Mouse (Mus musculus): ENCODE measurements at regions not wholly inside any gene's neighbourhood (a gene's known extent, or its start where the extent isn't known, plus 50 kb on each side); places are given as distances from the start of the nearest gene placed in this dataset.

DNA sequence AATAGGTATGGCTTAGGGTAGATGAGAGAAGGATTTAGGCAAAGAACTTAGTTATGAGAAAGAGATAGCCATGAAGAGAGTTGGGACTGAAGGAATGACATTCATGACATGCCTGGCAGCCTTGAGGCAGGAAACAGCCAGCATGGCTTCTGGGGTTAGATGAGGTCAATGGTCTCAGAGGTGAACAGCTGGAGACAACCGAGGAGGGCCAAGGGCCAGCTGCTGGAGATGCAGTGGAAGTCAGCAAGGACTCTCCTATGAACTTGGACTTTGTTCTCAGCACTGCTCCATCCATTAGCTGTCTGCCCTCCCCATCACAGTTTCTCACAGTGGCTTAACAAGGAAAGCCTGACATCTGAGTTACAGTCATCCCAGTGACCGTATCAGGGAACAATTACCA, 151.9 kb upstream of the Bmper start:
- no peaks in the 10 kb centered on the region for H3K9me3 ChIP-seq (ENCODE audit: control insufficient read depth, low read length)
- ATAC-seq = no peak
- no peak overlapping the region for H3K4me3 ChIP-seq (replicated peaks; ENCODE audit: low read length)
- no peak overlapping the region for H3K27ac ChIP-seq (ENCODE audit: low read length)
- 75% methylated on average over 2 of the region's 2 CpGs for WGBS
- H3K36me3 ChIP-seq (ENCODE audit: control insufficient read depth, insufficient read depth) = no peaks in the 10 kb centered on the region
- no peak overlapping the region for H3K4me2 ChIP-seq (ENCODE audit: low read length)
- H3K9ac ChIP-seq (replicated peaks; ENCODE audit: low read depth, low read length) = no peak overlapping the region
- no peaks in the 10 kb centered on the region for H3K27me3 ChIP-seq (replicated peaks; ENCODE audit: control insufficient read depth, insufficient read depth, low read length)
- no peaks in the 10 kb centered on the region for H3K4me1 ChIP-seq (replicated peaks; ENCODE audit: control insufficient read depth, insufficient read depth, low read length)

DNA sequence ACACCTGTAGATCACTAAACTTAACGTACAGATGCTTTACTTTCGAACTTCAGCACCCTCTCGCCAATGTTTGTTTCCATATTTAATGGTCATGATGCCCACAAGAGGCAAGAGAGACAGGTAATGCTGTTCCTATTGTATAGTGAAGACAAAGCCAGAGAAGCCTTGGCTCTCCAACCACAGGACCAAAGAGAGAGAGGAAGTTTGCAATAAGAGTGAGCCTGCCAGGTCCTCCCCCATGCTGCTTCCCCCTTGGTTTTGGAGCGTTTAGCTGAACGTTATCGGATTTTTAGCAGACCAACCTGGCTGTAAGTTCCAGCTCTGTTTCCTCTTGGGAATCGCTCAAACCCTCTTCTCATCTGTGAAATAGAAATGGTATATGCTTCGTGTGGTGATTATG, 150.1 kb upstream of the Bmper start:
- no peak overlapping the region for H3K4me3 ChIP-seq (replicated peaks; ENCODE audit: low read length)
- no peak overlapping the region for H3K27ac ChIP-seq (ENCODE audit: low read length)
- no peak overlapping the region for H3K4me2 ChIP-seq (ENCODE audit: low read length)
- ATAC-seq = no peak
- H3K9ac ChIP-seq (replicated peaks; ENCODE audit: low read depth, low read length) = no peak overlapping the region
- H3K36me3 ChIP-seq (ENCODE audit: control insufficient read depth, insufficient read depth) = no peaks in the 10 kb centered on the region
- WGBS = 84% methylated on average over 8 of the region's 8 CpGs
- H3K27me3 ChIP-seq (replicated peaks; ENCODE audit: control insufficient read depth, insufficient read depth, low read length) = no peaks in the 10 kb centered on the region
- H3K4me1 ChIP-seq (replicated peaks; ENCODE audit: control insufficient read depth, insufficient read depth, low read length) = no peaks in the 10 kb centered on the region
- H3K9me3 ChIP-seq (ENCODE audit: control insufficient read depth, low read length) = no peaks in the 10 kb centered on the region

GRCm38 (mm10) chr9:23083562-23083961, 139.3 kb upstream of the Bmper start:
- Histone ChIP-seq H3K9ac (replicated peaks; ENCODE audit: low read depth, low read length) (0 out of 2 replicates have a peak overlapping the region, but pooled peaks have one; percentile 1), H3K4me2 (ENCODE audit: low read length) (peak overlapping the region; percentile 10), H3K36me3 (ENCODE audit: control insufficient read depth, insufficient read depth) (no peaks in the 10 kb centered on the region), H3K4me1 (replicated peaks; ENCODE audit: control insufficient read depth, insufficient read depth, low read length) (peaks cover 8% of the 10 kb centered on the region), H3K9me3 (ENCODE audit: control insufficient read depth, low read length) (no peaks in the 10 kb centered on the region), H3K27ac (ENCODE audit: low read length) (peak overlapping the region; percentile 41; the same call in 1 of the 2 replicates), H3K27me3 (replicated peaks; ENCODE audit: control insufficient read depth, insufficient read depth, low read length) (no peaks in the 10 kb centered on the region), H3K4me3 (replicated peaks; ENCODE audit: low read length) (no peak overlapping the region)
- WGBS = 2% methylated on average over 17 of the region's 17 CpGs
- ATAC-seq = peak; percentile 94

GRCm38 (mm10) chr9:23089339-23089738, 133.5 kb upstream of the Bmper start:
- Histone ChIP-seq H3K9ac (replicated peaks; ENCODE audit: low read depth, low read length) (no peak overlapping the region), H3K4me1 (replicated peaks; ENCODE audit: control insufficient read depth, insufficient read depth, low read length) (peaks cover 6% of the 10 kb centered on the region; the same call in 1 of the 2 replicates), H3K4me3 (replicated peaks; ENCODE audit: low read length) (no peak overlapping the region), H3K27ac (ENCODE audit: low read length) (no peak overlapping the region), H3K36me3 (ENCODE audit: control insufficient read depth, insufficient read depth) (no peaks in the 10 kb centered on the region), H3K9me3 (ENCODE audit: control insufficient read depth, low read length) (no peaks in the 10 kb centered on the region), H3K4me2 (ENCODE audit: low read length) (no peak overlapping the region), H3K27me3 (replicated peaks; ENCODE audit: control insufficient read depth, insufficient read depth, low read length) (no peaks in the 10 kb centered on the region)
- ATAC-seq = 0 out of 2 replicates have a peak, but pooled peaks have one; percentile 20
- WGBS = 50% methylated on average over 2 of the region's 2 CpGs

DNA sequence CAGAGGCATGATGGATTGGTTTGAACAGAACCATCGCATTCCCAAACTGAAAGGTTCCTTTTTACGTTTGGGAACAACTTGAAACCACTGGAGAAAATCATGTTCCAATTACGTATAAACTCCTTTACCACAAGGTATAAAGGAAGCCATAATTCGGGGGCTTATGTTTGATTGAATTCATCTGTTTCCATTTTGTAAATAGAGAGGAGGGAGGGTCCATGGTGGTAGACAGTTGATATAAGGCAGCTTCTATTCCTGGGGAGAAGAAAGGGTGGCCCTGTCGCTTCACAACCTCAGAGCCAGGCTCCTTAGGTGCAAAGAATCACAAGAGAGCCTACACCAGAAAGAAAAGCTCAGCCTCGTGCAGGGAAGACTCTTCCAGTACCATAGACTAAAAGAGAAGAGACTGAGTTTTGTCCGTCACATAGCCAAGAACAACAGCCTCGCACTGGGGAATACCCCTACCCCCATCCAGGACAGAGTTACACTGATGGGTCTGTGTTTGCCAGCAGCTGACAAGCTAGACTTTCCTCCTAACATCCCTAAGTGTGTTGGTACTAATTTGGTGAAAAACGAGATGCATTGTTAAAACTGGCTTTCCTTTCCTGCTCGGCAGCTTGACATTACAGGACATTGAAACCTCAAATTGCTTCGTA, 125.6 kb upstream of the Bmper start:
- no peak overlapping the region for H3K4me3 ChIP-seq (replicated peaks; ENCODE audit: low read length)
- no peaks in the 10 kb centered on the region for H3K9me3 ChIP-seq (ENCODE audit: control insufficient read depth, low read length)
- WGBS = 71% methylated on average over 11 of the region's 11 CpGs
- no peak overlapping the region for H3K9ac ChIP-seq (replicated peaks; ENCODE audit: low read depth, low read length)
- ATAC-seq = no peak
- no peak overlapping the region for H3K4me2 ChIP-seq (ENCODE audit: low read length)
- no peaks in the 10 kb centered on the region for H3K36me3 ChIP-seq (ENCODE audit: control insufficient read depth, insufficient read depth)
- no peaks in the 10 kb centered on the region for H3K27me3 ChIP-seq (replicated peaks; ENCODE audit: control insufficient read depth, insufficient read depth, low read length)
- H3K4me1 ChIP-seq (replicated peaks; ENCODE audit: control insufficient read depth, insufficient read depth, low read length) = peaks cover 5% of the 10 kb centered on the region
- no peak overlapping the region for H3K27ac ChIP-seq (ENCODE audit: low read length)

DNA sequence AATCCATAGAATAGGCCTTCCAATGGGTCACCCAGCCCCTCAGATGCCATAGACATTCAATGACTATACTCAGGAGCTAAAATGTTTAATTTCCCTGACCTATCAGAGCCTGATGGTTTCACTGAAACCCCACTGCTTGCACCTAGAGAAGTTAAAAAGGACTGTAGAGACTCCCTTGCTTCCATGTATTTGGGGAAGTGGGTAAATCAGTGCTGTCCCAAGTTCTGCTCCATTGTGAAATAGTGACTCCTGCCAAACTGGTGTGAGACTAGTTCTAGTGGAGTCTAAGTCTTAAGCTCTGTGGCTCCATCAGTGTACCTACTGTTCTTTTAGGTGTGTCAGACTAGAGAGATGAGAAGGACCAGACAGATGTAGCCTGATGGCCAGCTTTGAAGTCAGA, 121.3 kb upstream of the Bmper start:
- peak; percentile 26; the same call in 1 of the 2 replicates for ATAC-seq
- H3K27me3 ChIP-seq (replicated peaks; ENCODE audit: control insufficient read depth, insufficient read depth, low read length) = no peaks in the 10 kb centered on the region
- no peak overlapping the region for H3K27ac ChIP-seq (ENCODE audit: low read length)
- H3K9ac ChIP-seq (replicated peaks; ENCODE audit: low read depth, low read length) = no peak overlapping the region
- no peak overlapping the region for H3K4me3 ChIP-seq (replicated peaks; ENCODE audit: low read length)
- no peaks in the 10 kb centered on the region for H3K36me3 ChIP-seq (ENCODE audit: control insufficient read depth, insufficient read depth)
- no peak overlapping the region for H3K4me2 ChIP-seq (ENCODE audit: low read length)
- no peaks in the 10 kb centered on the region for H3K9me3 ChIP-seq (ENCODE audit: control insufficient read depth, low read length)
- H3K4me1 ChIP-seq (replicated peaks; ENCODE audit: control insufficient read depth, insufficient read depth, low read length) = peaks cover 7% of the 10 kb centered on the region

GRCm38 (mm10) chr9:23101990-23102796, 120.7 kb upstream of the Bmper start:
- Histone ChIP-seq H3K4me1 (replicated peaks; ENCODE audit: control insufficient read depth, insufficient read depth, low read length) (peaks cover 7% of the 10 kb centered on the region), H3K9ac (replicated peaks; ENCODE audit: low read depth, low read length) (no peak overlapping the region), H3K9me3 (ENCODE audit: control insufficient read depth, low read length) (no peaks in the 10 kb centered on the region), H3K4me2 (ENCODE audit: low read length) (no peak overlapping the region), H3K27me3 (replicated peaks; ENCODE audit: control insufficient read depth, insufficient read depth, low read length) (no peaks in the 10 kb centered on the region), H3K27ac (ENCODE audit: low read length) (no peak overlapping the region), H3K36me3 (ENCODE audit: control insufficient read depth, insufficient read depth) (no peaks in the 10 kb centered on the region), H3K4me3 (replicated peaks; ENCODE audit: low read length) (no peak overlapping the region)
- WGBS = 37% methylated on average over 9 of the region's 9 CpGs
- ATAC-seq = peak; percentile 79

GRCm38 (mm10) chr9:23111500-23111899, 111.4 kb upstream of the Bmper start:
- Histone ChIP-seq H3K4me1 (replicated peaks; ENCODE audit: control insufficient read depth, insufficient read depth, low read length) (no peaks in the 10 kb centered on the region), H3K4me2 (ENCODE audit: low read length) (no peak overlapping the region), H3K9ac (replicated peaks; ENCODE audit: low read depth, low read length) (no peak overlapping the region), H3K4me3 (replicated peaks; ENCODE audit: low read length) (no peak overlapping the region), H3K27ac (ENCODE audit: low read length) (no peak overlapping the region), H3K9me3 (ENCODE audit: control insufficient read depth, low read length) (no peaks in the 10 kb centered on the region), H3K36me3 (ENCODE audit: control insufficient read depth, insufficient read depth) (no peaks in the 10 kb centered on the region), H3K27me3 (replicated peaks; ENCODE audit: control insufficient read depth, insufficient read depth, low read length) (no peaks in the 10 kb centered on the region)
- WGBS = 51% methylated on average over 6 of the region's 6 CpGs
- no peak for ATAC-seq

GRCm38 (mm10) chr9:23115026-23115425, 107.8 kb upstream of the Bmper start:
- H3K36me3 ChIP-seq (ENCODE audit: control insufficient read depth, insufficient read depth) = no peaks in the 10 kb centered on the region

More at GRCm38 (mm10) chr9:23115026-23115425, 107.8 kb upstream of the Bmper start:
- no peak for ATAC-seq
- H3K4me3 ChIP-seq (replicated peaks; ENCODE audit: low read length) = no peak overlapping the region
- WGBS = 88% methylated on average over 5 of the region's 5 CpGs
- H3K9me3 ChIP-seq (ENCODE audit: control insufficient read depth, low read length) = no peaks in the 10 kb centered on the region
- no peak overlapping the region for H3K9ac ChIP-seq (replicated peaks; ENCODE audit: low read depth, low read length)
- H3K27ac ChIP-seq (ENCODE audit: low read length) = no peak overlapping the region
- no peaks in the 10 kb centered on the region for H3K4me1 ChIP-seq (replicated peaks; ENCODE audit: control insufficient read depth, insufficient read depth, low read length)
- H3K27me3 ChIP-seq (replicated peaks; ENCODE audit: control insufficient read depth, insufficient read depth, low read length) = no peaks in the 10 kb centered on the region
- no peak overlapping the region for H3K4me2 ChIP-seq (ENCODE audit: low read length)

Data from forebrain, embryonic 16.5 days (tissue).